Mouse (Mus musculus) liver, adult 2 months (tissue): ENCODE measurements around the gene Tmem158. TPM values are rescaled to one million over a fixed set of nuclear protein-coding genes. Genes with fewer than 3 reads are reported as not detected.

Experiments used
- DNase-seq: peaks from one replicate; pipeline ENCODE4 v3.0.0-alpha.2; 2011; ENCODE audit warnings: low read depth, low spot score; ENCODE audit errors: extremely low read depth
- H3K27ac ChIP-seq: fragments of 200-500 bp; replicated peaks from 2 replicates; pipeline ENCODE4 v1.5.1; 2012; ENCODE audit warnings: low read depth, mild to moderate bottlenecking, control low read depth, inconsistent platforms, low read length; ENCODE audit not compliant: insufficient read depth
- H3K27me3 ChIP-seq: fragments of 200-500 bp; 2 replicates; pipeline ENCODE4 v1.6.1; 2012; ENCODE audit warnings: mild to moderate bottlenecking, moderate library complexity, low read length, inconsistent platforms; ENCODE audit not compliant: control insufficient read depth, insufficient read depth
- H3K36me3 ChIP-seq: fragments of 200-500 bp; 2 replicates; pipeline ENCODE4 v1.6.1; 2012; ENCODE audit warnings: low read length, inconsistent platforms; ENCODE audit not compliant: control insufficient read depth, insufficient read depth
- H3K4me1 ChIP-seq: fragments of 200-500 bp; 2 replicates; pipeline ENCODE4 v1.6.1; 2011; ENCODE audit warnings: low read length; ENCODE audit not compliant: control insufficient read depth, insufficient read depth
- H3K4me3 ChIP-seq: fragments of 200-500 bp; 2 replicates; pipeline ENCODE4 v1.5.1; 2011; ENCODE audit warnings: low read depth, mild to moderate bottlenecking, control low read depth, low read length, moderate library complexity; ENCODE audit not compliant: insufficient read depth
- H3K79me2 ChIP-seq: fragments of 200-500 bp; 2 replicates; pipeline ENCODE4 v1.6.1; 2012; ENCODE audit warnings: inconsistent platforms, mild to moderate bottlenecking, low read length, moderate library complexity; ENCODE audit not compliant: control insufficient read depth, insufficient read depth
- H3K9ac ChIP-seq: fragments of 200-500 bp; 2 replicates; pipeline ENCODE4 v1.6.1; 2012; ENCODE audit warnings: low read depth, mild to moderate bottlenecking, control low read depth, inconsistent platforms, low read length
- CTCF ChIP-seq: fragments of 200-500 bp; IDR thresholded peaks from 2 replicates; pipeline ENCODE4 v1.5.1; 2011; ENCODE audit warnings: low read depth, low read length, control low read depth
- POLR2A ChIP-seq: fragments of 200-500 bp; IDR thresholded peaks from 2 replicates; pipeline ENCODE4 v1.6.1; 2011; ENCODE audit warnings: low read length, control low read depth; ENCODE audit not compliant: insufficient read depth; ENCODE audit errors: extremely low read depth
- WGBS: fragments of 180-500 bp; shearing (Covaris S2); methylation state at CpG from one replicate; pipeline ENCODE4 v1.1.7; 2018; 5-methylcytosine and 5-hydroxymethylcytosine counted together
- polyA plus RNA-seq: library from polyadenylated mRNA; depleted of rRNA; stranded (reverse); fragments of >200 nt; gene quantifications from 2 replicates; pipeline ENCODE4 v1.2.3, GENCODE M21; 2012
- total RNA-seq: library from RNA; depleted of rRNA; stranded (reverse); fragments of >200 nt; gene quantifications from 2 replicates; pipeline ENCODE4 v1.2.3, GENCODE M21; 2014

Gene Tmem158
- total and polyA plus RNA-seq, 2 experiments, result 0.09 to 0.76 TPM

DNA sequence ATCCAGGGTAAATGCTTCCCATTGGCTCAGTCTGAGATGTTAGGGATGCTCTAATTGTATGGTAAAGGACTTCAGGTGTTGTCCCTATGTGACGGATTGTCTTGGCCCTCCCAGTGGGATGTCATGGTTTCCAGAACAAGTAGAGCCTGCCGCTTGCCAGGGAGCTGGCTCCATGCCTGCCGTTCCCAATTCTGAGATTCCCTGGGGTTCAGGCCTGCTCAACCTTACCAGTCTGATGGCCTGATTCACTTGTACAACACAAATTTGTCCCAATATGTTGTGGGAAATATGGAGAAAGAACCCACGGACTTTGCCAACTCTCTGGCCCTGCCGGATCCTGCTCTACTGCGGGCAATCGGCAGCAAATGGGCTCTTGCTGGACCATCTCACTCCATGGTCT is 37.3 kb upstream of the Tmem158 start:
- Histone ChIP-seq H3K4me3 (no peak overlapping the region), H3K9ac (no peak overlapping the region), H3K79me2 (no peaks in the 10 kb centered on the region), H3K4me1 (no peaks in the 10 kb centered on the region), H3K36me3 (no peaks in the 10 kb centered on the region), H3K27ac (no peak overlapping the region), H3K27me3 (no peaks in the 10 kb centered on the region)
- no peak for DNase-seq
- WGBS, result 98% methylated on average over 7 of the region's 7 CpGs
- no peak for TF ChIP-seq POLR2A
- TF ChIP-seq CTCF, result no peak

DNA sequence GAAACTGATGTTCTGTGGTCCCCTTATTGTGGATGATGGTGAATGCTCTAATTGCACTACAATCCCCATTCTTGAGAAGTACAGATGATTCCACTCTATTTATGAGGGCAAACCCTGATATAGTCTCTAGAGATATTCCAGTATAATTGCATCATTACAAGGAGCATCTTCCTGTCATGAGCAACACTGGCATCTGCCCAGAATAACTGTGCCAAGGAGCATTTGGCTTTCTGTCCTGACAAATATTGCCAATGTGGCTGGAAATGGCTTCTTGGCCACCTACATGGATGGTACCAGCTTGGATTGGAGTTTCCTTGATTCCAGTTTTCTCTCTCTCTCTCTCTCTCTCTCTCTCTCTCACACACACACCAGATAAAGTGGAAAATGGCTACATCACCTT is 35.7 kb upstream of the Tmem158 start:
- Histone ChIP-seq H3K79me2 (no peaks in the 10 kb centered on the region), H3K4me3 (no peak overlapping the region), H3K27ac (no peak overlapping the region), H3K4me1 (no peaks in the 10 kb centered on the region), H3K9ac (no peak overlapping the region), H3K36me3 (no peaks in the 10 kb centered on the region), H3K27me3 (no peaks in the 10 kb centered on the region)
- TF ChIP-seq CTCF (no peak), POLR2A (no peak)
- peak; percentile 50 for DNase-seq

DNA sequence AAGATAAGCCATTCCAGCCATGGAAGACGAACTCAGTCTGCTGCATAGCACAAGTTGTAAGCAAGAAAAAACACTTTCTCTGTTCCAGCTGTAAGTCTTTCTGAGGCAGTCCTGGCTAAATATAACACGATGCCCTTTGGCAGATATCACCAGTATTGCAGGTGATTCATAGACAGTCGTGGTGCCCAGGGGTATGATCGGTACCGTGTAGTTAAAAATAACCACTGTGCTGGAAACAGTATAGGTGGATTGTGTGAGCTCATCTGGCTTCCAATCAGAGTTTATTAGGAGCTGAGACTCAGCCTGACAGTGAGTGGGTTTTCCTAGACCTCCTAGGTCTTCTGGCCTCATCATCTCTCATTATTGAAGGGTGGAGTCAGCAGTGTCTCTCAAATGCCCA is 34.0 kb upstream of the Tmem158 start:
- Histone ChIP-seq H3K4me1 (no peaks in the 10 kb centered on the region), H3K36me3 (no peaks in the 10 kb centered on the region), H3K79me2 (no peaks in the 10 kb centered on the region), H3K27me3 (no peaks in the 10 kb centered on the region), H3K9ac (no peak overlapping the region), H3K4me3 (no peak overlapping the region), H3K27ac (no peak overlapping the region)
- WGBS, result 87% methylated on average over 5 of the region's 5 CpGs
- DNase-seq, result no peak
- TF ChIP-seq POLR2A (no peak), CTCF (no peak)

DNA sequence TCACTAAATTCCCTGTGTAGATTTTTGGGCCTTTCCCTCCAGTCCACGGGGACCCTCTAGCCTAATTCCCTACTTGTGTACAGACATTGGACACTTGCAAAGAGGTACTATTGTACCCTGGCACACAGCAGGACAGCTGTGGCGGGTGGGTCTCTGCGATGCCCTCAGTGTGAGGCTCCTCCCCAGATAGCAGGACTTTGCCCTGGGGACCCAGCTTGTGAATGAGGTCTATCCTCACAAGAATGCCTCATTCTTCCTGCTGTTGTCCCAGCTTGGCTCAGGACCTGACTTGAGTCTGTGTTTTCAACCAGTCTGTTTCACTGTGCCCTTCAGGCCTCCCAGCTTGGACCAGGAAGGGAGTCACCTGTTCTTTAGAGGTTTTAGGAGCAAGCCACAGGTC is 27.8 kb upstream of the Tmem158 start:
- 72% methylated on average over 3 of the region's 3 CpGs for WGBS

DNA sequence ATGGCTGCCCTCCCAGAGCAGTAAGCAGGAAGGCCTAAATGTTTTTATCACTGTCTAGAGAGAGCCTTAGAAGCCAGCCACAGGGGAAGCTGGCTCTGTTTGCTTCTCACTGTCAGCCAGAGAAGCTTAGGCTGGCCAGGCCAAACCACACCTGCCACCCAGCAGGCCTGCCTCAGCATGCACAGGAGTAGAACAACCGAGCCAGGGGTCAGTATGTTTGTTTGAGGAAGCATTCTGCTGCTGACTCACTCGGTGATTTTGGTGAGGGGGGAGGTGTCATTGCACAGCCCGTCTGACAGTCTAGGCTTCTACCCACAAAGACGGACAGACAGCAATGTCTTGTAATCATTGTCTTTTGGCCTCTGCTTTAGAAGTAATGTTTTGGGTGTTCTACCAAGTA is 25.1 kb upstream of the Tmem158 start:
- Histone ChIP-seq H3K36me3 (no peaks in the 10 kb centered on the region), H3K79me2 (no peaks in the 10 kb centered on the region), H3K27me3 (no peaks in the 10 kb centered on the region), H3K4me1 (no peaks in the 10 kb centered on the region), H3K27ac (no peak overlapping the region), H3K9ac (no peak overlapping the region), H3K4me3 (no peak overlapping the region)
- no peak for DNase-seq
- TF ChIP-seq POLR2A, result no peak
- no peak for TF ChIP-seq CTCF
- 46% methylated on average over 4 of the region's 4 CpGs for WGBS

More for the DNA sequence above, 27.8 kb upstream of the Tmem158 start:
- Histone ChIP-seq H3K9ac (no peak overlapping the region), H3K27me3 (no peaks in the 10 kb centered on the region), H3K4me3 (no peak overlapping the region), H3K27ac (no peak overlapping the region), H3K36me3 (no peaks in the 10 kb centered on the region), H3K79me2 (no peaks in the 10 kb centered on the region), H3K4me1 (no peaks in the 10 kb centered on the region)
- no peak for TF ChIP-seq POLR2A
- TF ChIP-seq CTCF, result no peak
- DNase-seq, result no peak

DNA sequence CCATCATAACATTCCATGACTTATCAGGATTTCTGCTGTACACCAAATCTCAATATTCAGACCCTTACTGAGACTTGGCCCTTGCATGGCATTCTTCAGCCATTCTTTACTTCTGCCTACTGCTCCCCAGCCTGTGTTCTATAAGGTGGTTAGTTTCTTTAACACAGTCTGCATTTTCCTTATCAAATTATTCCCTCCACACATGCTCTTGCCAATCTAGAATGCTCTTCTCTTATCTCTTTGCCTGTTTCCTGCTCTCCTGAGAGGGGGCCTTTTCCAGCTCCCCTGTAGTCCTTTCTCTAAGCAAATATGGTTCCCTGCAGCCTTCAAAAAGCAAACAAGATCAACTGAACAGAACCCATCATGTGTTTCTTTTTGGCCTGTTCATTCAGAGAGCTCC is 20.2 kb upstream of the Tmem158 start:
- Histone ChIP-seq H3K36me3 (no peaks in the 10 kb centered on the region), H3K9ac (no peak overlapping the region), H3K27ac (no peak overlapping the region), H3K79me2 (no peaks in the 10 kb centered on the region), H3K4me1 (no peaks in the 10 kb centered on the region), H3K4me3 (no peak overlapping the region), H3K27me3 (no peaks in the 10 kb centered on the region)
- no peak for TF ChIP-seq POLR2A
- TF ChIP-seq CTCF, result no peak
- DNase-seq, result no peak
